Mouse (Mus musculus): ENCODE data around the gene Spats2. TPM values are rescaled to one million over a fixed set of nuclear protein-coding genes. Genes with fewer than 3 reads are reported as not detected.

Gene Spats2
- polyA plus RNA-seq, 1 experiment from 2014 or later: 23.8 TPM

GRCm38 (mm10) chr15:99255241-99255749 lies 129.6 kb downstream of the Spats2 start:
- H3K27ac ChIP-seq: no peak overlapping the region
- H3K4me2 ChIP-seq: no peak overlapping the region
- no peak overlapping the region for H3K4me3 ChIP-seq
- no peaks in the 10 kb centered on the region for H3K9me3 ChIP-seq (replicated peaks)
- H3K4me1 ChIP-seq: peaks cover 42% of the 10 kb centered on the region
- ATAC-seq: no peak
- H3K9ac ChIP-seq: no peak overlapping the region
- 75% methylated on average over 6 of the region's 6 CpGs for WGBS (ENCODE audit: insufficient replicate concordance)
- 0 out of 2 replicates have a peak, but pooled peaks cover 3% of the 10 kb centered on the region for H3K27me3 ChIP-seq (replicated peaks)
- no peaks in the 10 kb centered on the region for H3K36me3 ChIP-seq

GRCm38 (mm10) chr15:99259167-99259729 lies 133.5 kb downstream of the Spats2 start:
- Histone ChIP-seq H3K36me3 (no peaks in the 10 kb centered on the region), H3K27ac (peak overlapping the region; percentile 36; the same call in 1 of the 2 replicates), H3K9ac (no peak overlapping the region), H3K4me1 (peaks cover 27% of the 10 kb centered on the region), H3K27me3 (replicated peaks) (0 out of 2 replicates have a peak, but pooled peaks cover 3% of the 10 kb centered on the region), H3K4me3 (no peak overlapping the region), H3K4me2 (peak overlapping the region; percentile 60), H3K9me3 (replicated peaks) (no peaks in the 10 kb centered on the region)
- ATAC-seq: peak; percentile 54; the same call in 1 of the 2 replicates
- 59% methylated on average over 8 of the region's 8 CpGs for WGBS (ENCODE audit: insufficient replicate concordance)

- ATAC-seq: peak; percentile 59; the same call in 1 of the 2 replicates
- 0% methylated on average over 9 of the region's 10 CpGs for WGBS (ENCODE audit: insufficient replicate concordance)
These were observed 134.1 kb downstream of the Spats2 start for GRCm38 (mm10) chr15:99259730-99260252.

GRCm38 (mm10) chr15:99262702-99263101 lies 137.0 kb downstream of the Spats2 start:
- Histone ChIP-seq H3K9me3 (replicated peaks) (no peaks in the 10 kb centered on the region), H3K4me3 (no peak overlapping the region)

More at GRCm38 (mm10) chr15:99259730-99260252, 134.1 kb downstream of the Spats2 start:
- Histone ChIP-seq H3K36me3 (no peaks in the 10 kb centered on the region), H3K4me1 (peaks cover 22% of the 10 kb centered on the region), H3K9ac (peak overlapping the region; percentile 1; the same call in 1 of the 2 replicates), H3K9me3 (replicated peaks) (no peaks in the 10 kb centered on the region), H3K27me3 (replicated peaks) (0 out of 2 replicates have a peak, but pooled peaks cover 3% of the 10 kb centered on the region), H3K4me3 (peak overlapping the region; percentile 28), H3K27ac (peak overlapping the region; percentile 36; the same call in 1 of the 2 replicates), H3K4me2 (peak overlapping the region; percentile 60)

More at GRCm38 (mm10) chr15:99262702-99263101, 137.0 kb downstream of the Spats2 start:
- Histone ChIP-seq H3K27ac (no peak overlapping the region), H3K36me3 (no peaks in the 10 kb centered on the region), H3K4me2 (no peak overlapping the region), H3K4me1 (peaks cover 22% of the 10 kb centered on the region), H3K9ac (no peak overlapping the region), H3K27me3 (replicated peaks) (no peaks in the 10 kb centered on the region)
- 68% methylated on average over 10 of the region's 10 CpGs for WGBS (ENCODE audit: insufficient replicate concordance)
- no peak for ATAC-seq

Small RNA genes lying within 50 kb of the gene (microRNA-seq; reads per million reads assigned to microRNA genes)
- gene Mir6960: 1.1 reads per million

Other genes with a start within 250 kb of the Spats2 start
- 4.9 TPM in 2 replicates for gene Rhebl1, start 231.4 kb upstream of the Spats2 start, polyA plus RNA-seq (2016; fragmentation: Nextera tagmentation; extraction: Ambion mirVana)
- gene Dhh, start 227.4 kb upstream of the Spats2 start, polyA plus RNA-seq (2016; fragmentation: Nextera tagmentation; extraction: Ambion mirVana): 0.25 and 0.32 TPM in 2 replicates
- gene Lmbr1l, start 207.7 kb upstream of the Spats2 start, polyA plus RNA-seq (2016; fragmentation: Nextera tagmentation; extraction: Ambion mirVana): 4.4 and 4.6 TPM in 2 replicates
- 1,333 and 1,388 TPM in 2 replicates for gene Tuba1b, start 191.4 kb upstream of the Spats2 start, polyA plus RNA-seq (2016; fragmentation: Nextera tagmentation; extraction: Ambion mirVana)
- gene Gm49450, start 172.4 kb upstream of the Spats2 start, polyA plus RNA-seq (2016; fragmentation: Nextera tagmentation; extraction: Ambion mirVana): not detected in 2 replicates
- gene Tuba1a, start 172.2 kb upstream of the Spats2 start, polyA plus RNA-seq (2016; fragmentation: Nextera tagmentation; extraction: Ambion mirVana): 180 and 181 TPM in 2 replicates
- 242 and 244 TPM in 2 replicates for gene Tuba1c, start 96.0 kb upstream of the Spats2 start, polyA plus RNA-seq (2016; fragmentation: Nextera tagmentation; extraction: Ambion mirVana)
- 0.35 and 0.89 TPM in 2 replicates for gene Prph, start 70.7 kb upstream of the Spats2 start, polyA plus RNA-seq (2016; fragmentation: Nextera tagmentation; extraction: Ambion mirVana)
- 22.1 and 23.6 TPM in 2 replicates for gene Troap, start 51.3 kb upstream of the Spats2 start, polyA plus RNA-seq (2016; fragmentation: Nextera tagmentation; extraction: Ambion mirVana)
- gene C1ql4, start 38.1 kb upstream of the Spats2 start, polyA plus RNA-seq (2016; fragmentation: Nextera tagmentation; extraction: Ambion mirVana): 0.13 TPM in 1 of 2 replicates, not detected in the other
- 14.4 and 16.9 TPM in 2 replicates for gene Dnajc22, start 32.7 kb upstream of the Spats2 start, polyA plus RNA-seq (2016; fragmentation: Nextera tagmentation; extraction: Ambion mirVana)
- 0.10 TPM in 1 of 2 replicates, not detected in the other for gene Kcnh3, start 98.9 kb downstream of the Spats2 start, polyA plus RNA-seq (2016; fragmentation: Nextera tagmentation; extraction: Ambion mirVana)
- 71.8 and 77.0 TPM in 2 replicates for gene Mcrs1, start 126.0 kb downstream of the Spats2 start, polyA plus RNA-seq (2016; fragmentation: Nextera tagmentation; extraction: Ambion mirVana)
- gene Prpf40b, start 169.2 kb downstream of the Spats2 start, polyA plus RNA-seq (2016; fragmentation: Nextera tagmentation; extraction: Ambion mirVana): 13.8 and 15.5 TPM in 2 replicates
- gene Fam186b, start 170.0 kb downstream of the Spats2 start, polyA plus RNA-seq (2016; fragmentation: Nextera tagmentation; extraction: Ambion mirVana): 0.06 TPM in 2 replicates
- 7.4 and 8.6 TPM in 2 replicates for gene Fmnl3, start 244.6 kb downstream of the Spats2 start, polyA plus RNA-seq (2016; fragmentation: Nextera tagmentation; extraction: Ambion mirVana)

All from liver, embryonic 12.5 days (tissue).